Mouse (Mus musculus) cerebellum, adult 9-11 months (tissue): ENCODE measurements around the gene Pcgf6.
A peak's percentile ranks its signal among the peaks of the same experiment; 100 is the strongest.

ENCODE experiments used
- DNase-seq: peaks from one replicate; pipeline ENCODE4 v3.0.0; 2022

Pcgf6 gene

DNA sequence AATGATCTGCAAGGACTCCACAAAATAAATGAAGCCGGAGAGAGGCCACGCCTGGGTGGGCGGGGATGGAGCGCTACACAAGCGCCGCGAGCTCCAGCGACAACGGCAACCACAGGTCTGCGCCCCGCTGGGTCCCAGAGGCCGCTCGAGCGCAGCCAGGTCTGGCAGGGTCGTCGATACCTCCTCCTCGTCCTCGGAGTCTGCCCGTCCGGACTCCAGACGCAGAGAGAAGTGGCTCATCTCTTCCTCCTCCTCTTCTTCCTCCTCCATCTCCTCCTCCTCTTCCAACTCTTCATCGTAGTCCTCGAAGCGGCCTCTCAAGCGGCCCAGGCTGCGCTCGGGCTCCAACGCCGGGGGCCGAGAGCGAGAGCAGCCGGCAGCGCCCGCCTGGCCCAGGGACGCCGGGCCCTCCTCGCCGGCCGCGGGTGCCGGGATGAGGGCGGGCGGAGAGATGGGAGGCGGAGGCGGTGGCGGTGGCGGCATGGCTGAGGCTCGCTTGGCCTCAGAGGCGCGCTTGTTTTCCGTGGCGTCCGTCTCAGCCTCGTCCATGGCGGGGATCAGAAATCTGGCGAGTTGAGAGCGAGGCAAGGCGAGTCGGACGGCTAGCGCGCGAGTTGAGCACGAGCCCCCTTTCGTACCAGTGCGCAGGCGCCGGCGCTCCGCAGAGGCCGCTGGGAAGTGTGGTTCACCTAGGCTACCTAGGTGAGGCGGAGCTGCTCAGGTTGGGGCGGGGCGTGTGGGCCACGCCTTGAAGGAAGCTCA lies at the start of gene Pcgf6:
Gene Pcgf6, minus strand, starts transcription at position 636 of the 762 bp plus-strand sequence.
- peak; percentile 91 for DNase-seq

GRCm38 (mm10) chr19:47090550-47091156 lies 39.9 kb upstream of the Pcgf6 start, which contains the start of the genes Usmg5 and Pdcd11:
Gene Usmg5, minus strand, starts transcription at chr19:47090647.
Gene Pdcd11, plus strand, starts transcription at chr19:47090768.
- peak; percentile 97 for DNase-seq

- no peak for DNase-seq
These were observed 39.2 kb upstream of the Pcgf6 start for GRCm38 (mm10) chr19:47089718-47090525.

- no peak for DNase-seq
These were observed 37.5 kb upstream of the Pcgf6 start for GRCm38 (mm10) chr19:47088226-47088625.

DNA sequence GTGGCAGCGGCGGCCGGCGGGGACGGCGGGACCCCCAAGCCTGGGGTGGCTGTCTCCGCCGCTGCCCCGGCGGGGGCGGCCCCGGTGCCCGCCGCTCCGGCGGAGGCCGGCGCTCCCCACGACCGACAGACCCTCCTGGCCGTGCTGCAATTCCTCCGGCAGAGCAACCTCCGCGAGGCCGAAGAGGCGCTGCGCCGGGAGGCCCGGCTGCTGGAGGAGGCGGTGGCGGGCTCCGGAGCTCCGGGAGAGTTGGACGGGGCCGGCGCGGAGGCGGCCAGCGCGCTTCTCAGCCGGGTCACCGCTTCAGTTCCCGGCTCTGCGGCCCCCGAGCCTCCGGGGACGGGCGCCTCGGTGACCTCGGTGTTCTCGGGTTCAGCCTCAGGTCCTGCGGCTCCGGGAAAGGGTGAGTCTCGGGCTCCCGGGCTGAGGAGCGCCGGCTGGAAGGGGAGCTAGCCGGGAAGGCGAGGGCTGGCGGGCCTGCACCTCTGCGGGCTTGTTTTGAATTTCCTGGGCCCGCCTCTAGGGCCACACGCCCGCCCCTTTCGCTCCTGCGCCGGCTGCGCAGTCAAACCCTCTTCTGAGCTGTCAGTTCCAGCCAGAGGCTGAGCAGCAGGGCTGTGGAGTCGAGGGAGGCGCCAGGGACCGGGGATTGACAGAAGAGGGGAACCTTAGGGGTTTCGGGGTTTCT lies 17.4 kb upstream of the Pcgf6 start:
- DNase-seq: peak; percentile 81

DNA sequence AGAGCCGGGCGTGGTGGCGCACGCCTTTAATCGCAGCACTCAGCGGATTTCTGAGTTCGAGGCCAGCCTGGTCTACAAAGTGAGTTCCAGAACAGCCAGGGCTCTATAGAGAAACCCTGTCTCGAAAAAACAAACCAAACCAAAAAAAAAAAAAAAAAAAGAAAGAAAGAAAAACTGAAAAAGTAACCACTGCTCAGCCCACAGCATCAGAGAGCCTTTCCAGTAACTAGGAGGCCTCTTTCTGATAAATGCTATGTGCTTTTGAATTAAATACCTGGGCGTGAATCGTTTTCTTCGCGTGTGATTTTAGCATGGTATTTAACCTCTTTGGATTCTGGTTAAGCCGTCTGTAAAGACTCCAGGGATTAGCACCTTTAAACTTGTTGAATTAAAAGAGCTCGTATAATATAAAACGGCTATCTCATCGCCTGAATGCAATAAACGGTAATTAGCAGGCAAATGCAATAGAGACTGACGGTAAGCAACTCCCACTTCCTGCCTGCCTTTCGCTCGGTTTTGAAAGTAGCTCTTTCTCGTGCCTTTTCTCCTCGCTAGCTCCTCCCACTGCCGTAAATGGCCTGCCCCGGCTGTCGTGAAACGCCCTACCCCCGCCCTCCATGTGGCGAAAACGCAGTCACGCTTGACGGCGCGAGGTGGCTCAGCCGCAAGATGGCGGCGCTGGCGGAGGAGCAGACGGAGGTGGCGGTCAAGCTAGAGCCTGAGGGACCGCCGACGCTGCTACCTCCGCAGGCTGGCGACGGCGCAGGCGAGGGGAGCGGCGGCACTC lies 16.6 kb upstream of the Pcgf6 start, which contains the start of gene Taf5:
Gene Taf5, plus strand, starts transcription at position 651 of the 787 bp plus-strand sequence.
- peak; percentile 97 for DNase-seq

DNA sequence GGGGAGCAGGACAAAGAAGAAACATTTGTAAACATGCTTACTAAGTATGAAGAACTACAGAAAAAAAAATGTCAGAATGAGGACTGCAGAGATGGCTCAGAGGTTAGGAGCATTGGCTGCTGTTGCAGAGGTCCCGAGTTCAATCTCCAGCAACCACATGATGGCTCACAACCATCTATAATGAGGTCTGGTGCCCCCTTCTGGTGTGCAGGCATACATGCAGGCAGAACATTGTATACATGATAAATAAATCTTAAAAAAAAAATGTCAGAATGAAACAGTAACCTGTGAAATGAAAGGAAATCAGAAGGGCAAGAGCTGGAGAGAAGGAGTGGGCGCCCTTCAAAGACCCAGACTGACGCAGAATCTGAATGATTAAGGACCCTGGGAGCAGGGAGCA lies 15.2 kb upstream of the Pcgf6 start:
- no peak for DNase-seq

GRCm38 (mm10) chr19:47057684-47058083 lies 7.0 kb upstream of the Pcgf6 start:
- no peak for DNase-seq

GRCm38 (mm10) chr19:47053471-47053870 lies 2.8 kb upstream of the Pcgf6 start:
- no peak for DNase-seq

- DNase-seq: no peak
These were observed 2.2 kb upstream of the Pcgf6 start for GRCm38 (mm10) chr19:47052927-47053326.

- peak; percentile 37 for DNase-seq
These were observed 866 bp downstream of the Pcgf6 start for GRCm38 (mm10) chr19:47049840-47050239.

GRCm38 (mm10) chr19:47049061-47049460 lies 1.6 kb downstream of the Pcgf6 start:
- no peak for DNase-seq

GRCm38 (mm10) chr19:47047236-47047833 lies 3.4 kb downstream of the Pcgf6 start:
- no peak for DNase-seq

GRCm38 (mm10) chr19:47046343-47046742 lies 4.4 kb downstream of the Pcgf6 start:
- no peak for DNase-seq

GRCm38 (mm10) chr19:47043608-47044007 lies 7.1 kb downstream of the Pcgf6 start:
- no peak for DNase-seq

DNA sequence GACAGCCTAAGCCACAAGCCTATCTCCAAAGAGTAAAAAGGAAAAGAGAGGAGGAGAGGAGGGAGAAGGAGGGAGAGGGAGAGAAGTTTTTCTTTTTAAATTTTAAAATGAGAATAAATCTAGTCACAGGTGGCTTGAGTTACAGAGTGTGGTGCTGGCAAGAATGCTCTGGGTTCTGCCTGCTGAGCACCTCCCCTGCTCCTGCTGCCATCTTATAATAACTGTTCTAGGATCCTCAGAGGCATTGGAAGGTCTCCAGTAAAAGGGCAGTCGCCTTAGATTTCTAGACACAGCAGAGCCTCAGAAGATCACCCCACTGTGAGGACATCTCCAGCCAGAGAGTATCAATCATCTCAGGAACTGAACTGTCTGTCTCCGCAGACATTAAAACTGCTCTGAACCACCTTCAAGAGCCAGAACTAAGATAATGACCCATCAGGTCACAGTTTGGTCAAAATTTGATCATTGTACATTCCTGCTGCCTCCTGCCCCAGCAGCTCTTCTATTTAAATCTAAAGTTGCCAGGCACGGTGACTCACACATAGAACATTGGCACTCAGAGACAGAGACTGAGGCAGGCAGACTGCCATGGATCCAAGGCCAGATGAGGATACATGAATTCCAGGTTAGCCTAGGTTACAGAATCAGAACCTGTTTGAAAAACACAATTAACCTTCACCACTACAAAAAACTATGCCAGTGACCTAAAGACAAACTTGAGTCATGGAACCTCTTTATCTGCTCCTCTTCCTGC lies 9.8 kb downstream of the Pcgf6 start:
- no peak for DNase-seq

DNA sequence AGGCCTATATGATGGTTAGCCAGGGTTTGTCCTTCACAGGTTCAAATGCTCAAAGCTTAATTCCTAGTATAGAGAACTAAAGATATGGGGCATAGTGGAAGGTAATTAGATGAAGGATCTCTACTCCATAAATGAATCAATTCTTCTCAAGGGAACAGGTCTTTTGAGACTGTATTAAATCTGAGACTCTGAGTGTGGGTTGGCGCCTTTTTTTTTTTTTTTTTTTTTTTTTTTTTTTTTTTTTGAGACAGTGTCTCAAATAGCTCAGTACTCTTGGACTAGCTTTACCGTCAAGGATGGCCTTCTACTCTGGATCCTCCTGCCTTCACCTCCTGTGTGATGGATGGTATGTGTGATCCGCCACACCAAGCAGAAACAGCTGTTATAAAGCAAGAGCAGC lies 14.1 kb downstream of the Pcgf6 start:
- no peak for DNase-seq

DNA sequence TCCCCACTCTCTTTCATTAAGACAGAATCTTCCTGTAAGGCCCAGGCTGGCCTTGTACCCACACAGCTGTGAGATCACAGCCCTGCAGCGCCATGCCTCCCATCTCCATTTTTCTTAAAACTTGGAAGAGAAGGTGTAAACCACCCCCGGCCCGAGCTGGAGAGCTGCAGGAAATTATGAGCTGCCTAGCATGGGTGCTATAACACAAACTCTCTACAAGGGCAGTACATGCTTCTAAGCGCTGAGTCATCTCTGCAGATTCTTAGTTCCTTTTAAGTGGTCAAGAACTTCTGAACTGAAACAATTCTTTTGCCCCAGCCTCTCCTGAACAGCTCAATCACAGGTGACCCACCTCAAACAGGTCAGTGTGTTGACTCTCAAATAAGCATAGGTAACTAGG lies 15.8 kb downstream of the Pcgf6 start:
- DNase-seq: no peak

GRCm38 (mm10) chr19:47031770-47032169 lies 18.9 kb downstream of the Pcgf6 start:
- no peak for DNase-seq

- no peak for DNase-seq
These were observed 20.9 kb downstream of the Pcgf6 start for GRCm38 (mm10) chr19:47029796-47030195.

- no peak for DNase-seq
These were observed 24.2 kb downstream of the Pcgf6 start for GRCm38 (mm10) chr19:47026513-47026912.
